Mouse (Mus musculus): ENCODE data around the gene Kif24. TPM values are rescaled to one million over a fixed set of nuclear protein-coding genes. Genes with fewer than 3 reads are reported as not detected.
A peak's percentile ranks its signal among the peaks of the same experiment; 100 is the strongest.

Gene Kif24
- polyA plus RNA-seq, 1 experiment from 2014 or later: 8.8 TPM

- Histone ChIP-seq H3K9ac (no peak overlapping the region), H3K4me1 (no peaks in the 10 kb centered on the region), H3K27ac (no peak overlapping the region), H3K27me3 (no peaks in the 10 kb centered on the region), H3K9me3 (no peaks in the 10 kb centered on the region), H3K4me2 (replicated peaks) (no peak overlapping the region), H3K36me3 (peaks cover 92% of the 10 kb centered on the region), H3K4me3 (no peak overlapping the region)
- WGBS: 83% methylated on average over 2 of the region's 2 CpGs
- ATAC-seq (ENCODE audit: low FRiP score, low read depth): no peak
Measured at GRCm38 (mm10) chr4:41391015-41391414, 73.7 kb downstream of the Kif24 start.

DNA sequence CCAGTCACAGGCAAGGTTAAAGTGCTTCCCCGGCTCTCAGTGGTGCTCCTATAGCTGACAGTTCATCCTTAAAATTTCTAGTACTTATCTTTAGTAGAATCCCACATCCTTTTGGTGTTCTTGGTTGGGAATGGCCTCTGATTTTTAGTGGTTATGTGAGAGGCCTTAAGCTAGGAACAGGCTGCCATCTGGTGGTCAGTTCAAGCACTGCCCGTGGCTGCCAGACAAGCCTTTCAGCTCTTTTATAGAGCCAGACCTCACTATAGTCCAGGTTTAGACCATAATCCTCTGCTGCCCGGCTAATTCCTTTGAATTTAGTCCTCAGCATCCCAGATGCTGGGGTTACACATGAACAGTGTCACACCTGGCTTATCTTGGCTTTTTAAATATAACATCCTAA is 74.6 kb downstream of the Kif24 start:
- Histone ChIP-seq H3K4me3 (no peak overlapping the region), H3K27me3 (no peaks in the 10 kb centered on the region), H3K36me3 (peaks cover 89% of the 10 kb centered on the region), H3K27ac (no peak overlapping the region), H3K9ac (no peak overlapping the region), H3K9me3 (no peaks in the 10 kb centered on the region), H3K4me2 (replicated peaks) (no peak overlapping the region), H3K4me1 (no peaks in the 10 kb centered on the region)
- peak; percentile 57 for ATAC-seq (ENCODE audit: low FRiP score, low read depth)
- 25% methylated on average over 3 of the region's 3 CpGs for WGBS

GRCm38 (mm10) chr4:41389240-41389639 is 75.4 kb downstream of the Kif24 start:
- H3K4me3 ChIP-seq: no peak overlapping the region
- H3K36me3 ChIP-seq: peaks cover 89% of the 10 kb centered on the region
- no peak overlapping the region for H3K4me2 ChIP-seq (replicated peaks)
- WGBS: 77% methylated on average over 5 of the region's 5 CpGs
- H3K4me1 ChIP-seq: no peaks in the 10 kb centered on the region
- no peak overlapping the region for H3K27ac ChIP-seq
- H3K9me3 ChIP-seq: no peaks in the 10 kb centered on the region
- no peak for ATAC-seq (ENCODE audit: low FRiP score, low read depth)
- H3K9ac ChIP-seq: no peak overlapping the region
- no peaks in the 10 kb centered on the region for H3K27me3 ChIP-seq

- H3K9ac ChIP-seq: no peak overlapping the region
- H3K4me3 ChIP-seq: no peak overlapping the region
- no peaks in the 10 kb centered on the region for H3K27me3 ChIP-seq
- no peaks in the 10 kb centered on the region for H3K9me3 ChIP-seq
- peaks cover 86% of the 10 kb centered on the region for H3K36me3 ChIP-seq
- 82% methylated on average over 5 of the region's 5 CpGs for WGBS
- H3K4me2 ChIP-seq (replicated peaks): no peak overlapping the region
- ATAC-seq (ENCODE audit: low FRiP score, low read depth): no peak
- no peak overlapping the region for H3K27ac ChIP-seq
- H3K4me1 ChIP-seq: no peaks in the 10 kb centered on the region
Measured at GRCm38 (mm10) chr4:41388616-41389015, 76.1 kb downstream of the Kif24 start.

GRCm38 (mm10) chr4:41387755-41388469 is 76.8 kb downstream of the Kif24 start:
- H3K27me3 ChIP-seq: no peaks in the 10 kb centered on the region
- H3K9ac ChIP-seq: no peak overlapping the region
- ATAC-seq (ENCODE audit: low FRiP score, low read depth): no peak
- 82% methylated on average over 7 of the region's 7 CpGs for WGBS
- no peak overlapping the region for H3K4me3 ChIP-seq
- H3K9me3 ChIP-seq: no peaks in the 10 kb centered on the region
- H3K27ac ChIP-seq: no peak overlapping the region
- no peaks in the 10 kb centered on the region for H3K4me1 ChIP-seq
- H3K4me2 ChIP-seq (replicated peaks): no peak overlapping the region
- H3K36me3 ChIP-seq: peaks cover 86% of the 10 kb centered on the region

GRCm38 (mm10) chr4:41386412-41386975 is 78.2 kb downstream of the Kif24 start:
- no peak overlapping the region for H3K4me3 ChIP-seq
- H3K27me3 ChIP-seq: no peaks in the 10 kb centered on the region
- H3K9me3 ChIP-seq: no peaks in the 10 kb centered on the region
- no peak overlapping the region for H3K9ac ChIP-seq
- H3K4me2 ChIP-seq (replicated peaks): no peak overlapping the region
- WGBS: 85% methylated on average over 1 of the region's 1 CpGs
- H3K27ac ChIP-seq: no peak overlapping the region
- peaks cover 85% of the 10 kb centered on the region for H3K36me3 ChIP-seq
- no peaks in the 10 kb centered on the region for H3K4me1 ChIP-seq
- ATAC-seq (ENCODE audit: low FRiP score, low read depth): no peak

DNA sequence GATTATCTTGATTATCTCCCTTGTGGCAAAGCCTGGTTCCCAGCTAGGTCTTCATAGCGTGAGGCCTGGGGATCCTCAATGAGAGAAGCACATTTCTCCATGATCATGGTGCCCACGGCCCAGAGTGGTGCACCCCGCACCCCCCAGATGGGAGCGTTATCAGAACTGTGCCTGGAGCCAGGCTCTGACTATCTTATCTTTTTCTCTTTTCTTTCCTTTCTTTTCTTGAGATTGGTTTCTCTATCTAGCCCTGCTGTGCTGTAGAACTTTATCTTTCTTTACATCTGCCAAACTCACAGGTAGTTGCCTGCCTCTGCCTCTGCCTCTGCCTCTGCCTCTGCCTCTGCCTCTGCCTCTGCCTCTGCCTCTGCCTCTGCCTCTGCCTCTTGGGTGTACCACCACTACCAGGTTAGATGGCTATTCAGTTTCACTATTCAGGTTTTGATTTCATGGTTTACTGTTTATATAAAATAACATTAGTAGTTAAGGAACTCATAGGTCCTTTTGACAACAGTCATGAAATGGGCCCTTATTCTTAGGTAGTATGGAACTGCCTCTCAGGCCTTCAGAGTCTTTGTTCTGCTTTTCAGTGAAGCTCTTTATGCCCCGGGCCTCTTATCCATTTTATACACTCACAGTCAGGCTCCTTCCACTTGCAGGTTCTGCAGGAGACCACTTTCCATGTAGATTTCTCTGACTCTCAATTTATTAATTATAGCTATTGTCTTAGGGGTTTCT is 83.3 kb downstream of the Kif24 start:
- ATAC-seq (ENCODE audit: low FRiP score, low read depth): no peak
- Histone ChIP-seq H3K4me2 (replicated peaks) (no peak overlapping the region), H3K36me3 (peaks cover 91% of the 10 kb centered on the region)

GRCm38 (mm10) chr4:41377567-41377966 is 87.1 kb downstream of the Kif24 start:
- ATAC-seq (ENCODE audit: low FRiP score, low read depth): no peak
- H3K9me3 ChIP-seq: no peaks in the 10 kb centered on the region
- no peaks in the 10 kb centered on the region for H3K27me3 ChIP-seq
- no peak overlapping the region for H3K4me2 ChIP-seq (replicated peaks)
- H3K36me3 ChIP-seq: peaks cover 94% of the 10 kb centered on the region
- H3K4me1 ChIP-seq: no peaks in the 10 kb centered on the region
- no peak overlapping the region for H3K4me3 ChIP-seq
- no peak overlapping the region for H3K9ac ChIP-seq
- no peak overlapping the region for H3K27ac ChIP-seq

More for the DNA sequence above, 83.3 kb downstream of the Kif24 start:
- WGBS: 96% methylated on average over 5 of the region's 5 CpGs
- Histone ChIP-seq H3K4me1 (no peaks in the 10 kb centered on the region), H3K27me3 (no peaks in the 10 kb centered on the region), H3K4me3 (no peak overlapping the region), H3K9ac (no peak overlapping the region), H3K9me3 (no peaks in the 10 kb centered on the region), H3K27ac (no peak overlapping the region)

GRCm38 (mm10) chr4:41369702-41370437 is 94.8 kb downstream of the Kif24 start:
- no peak overlapping the region for H3K9ac ChIP-seq
- no peak for ATAC-seq (ENCODE audit: low FRiP score, low read depth)

GRCm38 (mm10) chr4:41368198-41368597 is 96.5 kb downstream of the Kif24 start:
- Histone ChIP-seq H3K27ac (no peak overlapping the region), H3K9me3 (no peaks in the 10 kb centered on the region), H3K4me3 (no peak overlapping the region), H3K27me3 (no peaks in the 10 kb centered on the region), H3K4me2 (replicated peaks) (no peak overlapping the region), H3K9ac (no peak overlapping the region), H3K36me3 (peaks cover 60% of the 10 kb centered on the region), H3K4me1 (no peaks in the 10 kb centered on the region)
- no peak for ATAC-seq (ENCODE audit: low FRiP score, low read depth)
- WGBS: 92% methylated on average over 4 of the region's 4 CpGs

More at GRCm38 (mm10) chr4:41369702-41370437, 94.8 kb downstream of the Kif24 start:
- Histone ChIP-seq H3K4me1 (no peaks in the 10 kb centered on the region), H3K9me3 (no peaks in the 10 kb centered on the region), H3K27ac (no peak overlapping the region), H3K4me2 (replicated peaks) (no peak overlapping the region), H3K4me3 (no peak overlapping the region), H3K27me3 (no peaks in the 10 kb centered on the region), H3K36me3 (peaks cover 75% of the 10 kb centered on the region)
- WGBS: 93% methylated on average over 9 of the region's 9 CpGs

GRCm38 (mm10) chr4:41361059-41361458 is 103.6 kb downstream of the Kif24 start:
- H3K4me1 ChIP-seq: no peaks in the 10 kb centered on the region
- H3K36me3 ChIP-seq: peaks cover 16% of the 10 kb centered on the region
- no peaks in the 10 kb centered on the region for H3K27me3 ChIP-seq
- no peak for ATAC-seq (ENCODE audit: low FRiP score, low read depth)
- no peak overlapping the region for H3K27ac ChIP-seq
- WGBS: 94% methylated on average over 3 of the region's 3 CpGs
- no peak overlapping the region for H3K4me3 ChIP-seq
- H3K9me3 ChIP-seq: no peaks in the 10 kb centered on the region
- H3K9ac ChIP-seq: no peak overlapping the region
- no peak overlapping the region for H3K4me2 ChIP-seq (replicated peaks)

GRCm38 (mm10) chr4:41359358-41359757 is 105.3 kb downstream of the Kif24 start:
- WGBS: 92% methylated on average over 7 of the region's 7 CpGs

More at GRCm38 (mm10) chr4:41359358-41359757, 105.3 kb downstream of the Kif24 start:
- no peak overlapping the region for H3K4me2 ChIP-seq (replicated peaks)
- ATAC-seq (ENCODE audit: low FRiP score, low read depth): no peak
- H3K4me3 ChIP-seq: no peak overlapping the region
- no peak overlapping the region for H3K27ac ChIP-seq
- no peaks in the 10 kb centered on the region for H3K27me3 ChIP-seq
- no peaks in the 10 kb centered on the region for H3K9me3 ChIP-seq
- H3K9ac ChIP-seq: no peak overlapping the region
- H3K4me1 ChIP-seq: no peaks in the 10 kb centered on the region
- peaks cover 29% of the 10 kb centered on the region for H3K36me3 ChIP-seq
